Mouse (Mus musculus): ENCODE data around the gene Slc30a10. TPM values are rescaled to one million over a fixed set of nuclear protein-coding genes. Genes with fewer than 3 reads are reported as not detected.

Gene Slc30a10
- total and polyA plus RNA-seq, 2 experiments: 7.6 to 26.6 TPM

GRCm38 (mm10) chr1:185438841-185439580, 15.6 kb upstream of the Slc30a10 start:
- WGBS: 55% methylated on average over 9 of the region's 9 CpGs
- no peaks in the 10 kb centered on the region for H3K36me3 ChIP-seq (ENCODE audit: control insufficient read depth, insufficient read depth, low read length)
- DNase-seq (ENCODE audit: extremely low read depth, low read depth, low spot score): peak; percentile 28

DNA sequence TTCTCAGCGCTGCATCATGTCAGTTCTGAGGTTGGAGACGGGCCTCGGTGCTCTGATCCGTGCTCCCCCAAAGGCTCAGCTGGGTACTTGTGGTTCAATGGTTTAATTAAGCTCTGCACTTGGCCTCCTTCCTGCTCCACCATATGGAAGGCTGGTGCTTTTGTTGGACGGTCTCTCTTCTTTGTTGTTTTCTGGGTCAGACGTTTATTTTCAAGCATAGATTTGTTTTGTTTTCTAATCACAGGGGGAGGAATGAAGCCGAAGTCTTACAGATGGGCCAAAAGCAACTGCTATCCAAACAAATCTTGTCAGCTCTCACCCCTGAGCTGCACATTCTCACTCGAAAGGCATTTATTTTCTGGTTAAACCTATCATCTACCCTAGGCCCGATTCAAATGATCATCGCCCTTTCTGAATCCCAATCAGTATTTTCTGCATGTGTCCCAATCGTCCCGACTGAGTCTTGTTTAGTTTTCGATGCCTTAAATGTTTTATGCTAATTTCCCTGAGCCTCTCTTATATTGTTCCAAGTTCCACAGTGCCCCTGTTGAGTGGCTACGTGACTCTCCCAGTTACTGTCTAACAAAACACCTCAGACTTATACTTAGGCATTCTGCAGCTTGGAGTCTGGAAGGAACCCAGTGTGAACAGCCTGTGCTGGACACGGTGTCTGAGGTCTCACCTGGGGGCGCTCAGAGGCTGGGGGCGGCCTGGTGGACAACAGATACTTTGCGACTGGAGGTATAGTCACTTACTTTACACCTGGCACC, 12.8 kb upstream of the Slc30a10 start:
- Histone ChIP-seq H3K79me2 (ENCODE audit: control insufficient read depth, insufficient read depth, low read length) (no peaks in the 10 kb centered on the region), H3K9ac (ENCODE audit: low read depth, low read length) (no peak overlapping the region), H3K27me3 (ENCODE audit: control insufficient read depth, insufficient read depth, low read length) (0 out of 2 replicates have a peak, but pooled peaks cover 3% of the 10 kb centered on the region), H3K4me1 (ENCODE audit: control insufficient read depth, insufficient read depth, low read length) (no peaks in the 10 kb centered on the region), H3K27ac (replicated peaks; ENCODE audit: insufficient read depth, low read depth, low read length) (no peak overlapping the region), H3K36me3 (ENCODE audit: control insufficient read depth, insufficient read depth, low read length) (no peaks in the 10 kb centered on the region), H3K4me3 (ENCODE audit: insufficient read depth, low read depth, low read length) (no peak overlapping the region)
- no peak for TF ChIP-seq CTCF (IDR thresholded peaks at IDR 0.05; ENCODE audit: low read depth, low read length)
- no peak for TF ChIP-seq POLR2A (IDR thresholded peaks at IDR 0.05; ENCODE audit: extremely low read depth, insufficient read depth, low read length)
- WGBS: 86% methylated on average over 18 of the region's 18 CpGs
- no peak for DNase-seq (ENCODE audit: extremely low read depth, low read depth, low spot score)

More at GRCm38 (mm10) chr1:185438841-185439580, 15.6 kb upstream of the Slc30a10 start:
- H3K79me2 ChIP-seq (ENCODE audit: control insufficient read depth, insufficient read depth, low read length): no peaks in the 10 kb centered on the region
- H3K4me1 ChIP-seq (ENCODE audit: control insufficient read depth, insufficient read depth, low read length): no peaks in the 10 kb centered on the region
- 0 out of 2 replicates have a peak, but pooled peaks cover 3% of the 10 kb centered on the region for H3K27me3 ChIP-seq (ENCODE audit: control insufficient read depth, insufficient read depth, low read length)
- TF ChIP-seq POLR2A (IDR thresholded peaks at IDR 0.05; ENCODE audit: extremely low read depth, insufficient read depth, low read length): no peak
- TF ChIP-seq CTCF (IDR thresholded peaks at IDR 0.05; ENCODE audit: low read depth, low read length): 0 out of 2 replicates have a peak, but pooled peaks have one; percentile 18
- H3K9ac ChIP-seq (ENCODE audit: low read depth, low read length): no peak overlapping the region
- no peak overlapping the region for H3K27ac ChIP-seq (replicated peaks; ENCODE audit: insufficient read depth, low read depth, low read length)
- H3K4me3 ChIP-seq (ENCODE audit: insufficient read depth, low read depth, low read length): no peak overlapping the region

GRCm38 (mm10) chr1:185448936-185449335, 5.7 kb upstream of the Slc30a10 start:
- Histone ChIP-seq H3K36me3 (ENCODE audit: control insufficient read depth, insufficient read depth, low read length) (no peaks in the 10 kb centered on the region; the same call in 1 of the 2 replicates), H3K27me3 (ENCODE audit: control insufficient read depth, insufficient read depth, low read length) (no peaks in the 10 kb centered on the region), H3K4me1 (ENCODE audit: control insufficient read depth, insufficient read depth, low read length) (peaks cover 2% of the 10 kb centered on the region; the same call in 1 of the 2 replicates), H3K27ac (replicated peaks; ENCODE audit: insufficient read depth, low read depth, low read length) (no peak overlapping the region), H3K79me2 (ENCODE audit: control insufficient read depth, insufficient read depth, low read length) (no peaks in the 10 kb centered on the region), H3K4me3 (ENCODE audit: insufficient read depth, low read depth, low read length) (no peak overlapping the region), H3K9ac (ENCODE audit: low read depth, low read length) (no peak overlapping the region)
- 89% methylated on average over 7 of the region's 7 CpGs for WGBS
- TF ChIP-seq POLR2A (IDR thresholded peaks at IDR 0.05; ENCODE audit: extremely low read depth, insufficient read depth, low read length) (no peak), CTCF (IDR thresholded peaks at IDR 0.05; ENCODE audit: low read depth, low read length) (no peak)
- DNase-seq (ENCODE audit: extremely low read depth, low read depth, low spot score): no peak

- Histone ChIP-seq H3K27ac (replicated peaks; ENCODE audit: insufficient read depth, low read depth, low read length) (no peak overlapping the region), H3K4me1 (ENCODE audit: control insufficient read depth, insufficient read depth, low read length) (peaks cover 2% of the 10 kb centered on the region; the same call in 1 of the 2 replicates), H3K4me3 (ENCODE audit: insufficient read depth, low read depth, low read length) (no peak overlapping the region), H3K79me2 (ENCODE audit: control insufficient read depth, insufficient read depth, low read length) (no peaks in the 10 kb centered on the region), H3K36me3 (ENCODE audit: control insufficient read depth, insufficient read depth, low read length) (no peaks in the 10 kb centered on the region; the same call in 1 of the 2 replicates), H3K9ac (ENCODE audit: low read depth, low read length) (no peak overlapping the region), H3K27me3 (ENCODE audit: control insufficient read depth, insufficient read depth, low read length) (no peaks in the 10 kb centered on the region)
- TF ChIP-seq CTCF (IDR thresholded peaks at IDR 0.05; ENCODE audit: low read depth, low read length) (no peak), POLR2A (IDR thresholded peaks at IDR 0.05; ENCODE audit: extremely low read depth, insufficient read depth, low read length) (no peak)
- DNase-seq (ENCODE audit: extremely low read depth, low read depth, low spot score): no peak
- WGBS: 77% methylated on average over 2 of the region's 2 CpGs
These were observed 4.9 kb upstream of the Slc30a10 start for GRCm38 (mm10) chr1:185449727-185450126.

DNA sequence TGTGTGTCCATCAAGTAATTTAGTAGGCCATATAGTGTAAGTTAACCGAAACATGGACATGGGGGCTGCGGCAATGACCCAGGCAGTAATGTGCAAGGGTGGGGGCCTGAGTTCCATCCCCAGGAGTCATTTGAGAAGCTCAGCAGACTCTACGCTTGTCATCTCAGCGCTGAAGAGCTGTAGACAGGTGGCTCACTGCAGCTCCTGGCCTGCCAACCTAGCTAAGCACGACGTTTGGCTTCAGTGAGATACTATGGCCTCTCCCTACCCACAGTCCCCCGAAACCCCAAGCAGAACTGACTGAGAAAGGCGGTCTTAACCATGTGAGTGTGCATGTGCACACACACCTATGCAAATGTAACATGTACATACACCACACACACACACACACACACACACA, 3.6 kb upstream of the Slc30a10 start:
- no peaks in the 10 kb centered on the region for H3K79me2 ChIP-seq (ENCODE audit: control insufficient read depth, insufficient read depth, low read length)
- no peak for DNase-seq (ENCODE audit: extremely low read depth, low read depth, low spot score)
- 90% methylated on average over 8 of the region's 8 CpGs for WGBS
- no peak overlapping the region for H3K9ac ChIP-seq (ENCODE audit: low read depth, low read length)
- H3K27me3 ChIP-seq (ENCODE audit: control insufficient read depth, insufficient read depth, low read length): no peaks in the 10 kb centered on the region
- no peak overlapping the region for H3K4me3 ChIP-seq (ENCODE audit: insufficient read depth, low read depth, low read length)
- H3K36me3 ChIP-seq (ENCODE audit: control insufficient read depth, insufficient read depth, low read length): no peaks in the 10 kb centered on the region; the same call in 1 of the 2 replicates
- no peak overlapping the region for H3K27ac ChIP-seq (replicated peaks; ENCODE audit: insufficient read depth, low read depth, low read length)
- H3K4me1 ChIP-seq (ENCODE audit: control insufficient read depth, insufficient read depth, low read length): peaks cover 2% of the 10 kb centered on the region
- TF ChIP-seq POLR2A (IDR thresholded peaks at IDR 0.05; ENCODE audit: extremely low read depth, insufficient read depth, low read length) (no peak), CTCF (IDR thresholded peaks at IDR 0.05; ENCODE audit: low read depth, low read length) (no peak)
